Mouse (Mus musculus) midbrain, postnatal 0 days (tissue): ENCODE measurements around the gene Cdca4. TPM values are rescaled to one million over a fixed set of nuclear protein-coding genes. Genes with fewer than 3 reads are reported as not detected.

ENCODE experiments used
- ATAC-seq: fragments of 200-750 bp; cut with Nextera tagmentation; 2 replicates; pipeline ENCODE4 v1.8.0; 2017; ENCODE audit warnings: moderate number of reproducible peaks, mild to moderate bottlenecking, moderate TSS enrichment, moderate library complexity; ENCODE audit not compliant: low FRiP score
- DNase-seq: peaks from one replicate; pipeline ENCODE4 v3.0.0-alpha.2; 2015; ENCODE audit warnings: low spot score
- H3K27ac ChIP-seq: fragments of 300-500 bp; sonication (generic); 2 replicates; pipeline ENCODE4 v1.5.1; 2014; ENCODE audit warnings: low read depth, mild to moderate bottlenecking, low read length, mixed read lengths
- H3K27me3 ChIP-seq: fragments of 300-500 bp; sonication (generic); 2 replicates; pipeline ENCODE4 v1.6.1; 2014; ENCODE audit warnings: low read length, control low read depth, mixed read lengths; ENCODE audit not compliant: insufficient read depth
- H3K36me3 ChIP-seq: fragments of 300-500 bp; sonication (generic); 2 replicates; pipeline ENCODE4 v1.6.1; 2014; ENCODE audit warnings: low read length, control low read depth, mixed read lengths; ENCODE audit not compliant: insufficient read depth
- H3K4me1 ChIP-seq: fragments of 300-500 bp; sonication (generic); 2 replicates; pipeline ENCODE4 v1.6.1; 2014; ENCODE audit warnings: mild to moderate bottlenecking, control low read depth, antibody characterized with exemption, low read length, mixed read lengths; ENCODE audit not compliant: insufficient read depth
- H3K4me2 ChIP-seq: fragments of 300-500 bp; sonication (generic); 2 replicates; pipeline ENCODE4 v1.6.1; 2014; ENCODE audit warnings: low read depth, mild to moderate bottlenecking, low read length, mixed read lengths; ENCODE audit not compliant: poor library complexity, severe bottlenecking
- H3K4me3 ChIP-seq: fragments of 300-500 bp; sonication (generic); 2 replicates; pipeline ENCODE4 v1.5.1; 2014; ENCODE audit warnings: low read depth, mild to moderate bottlenecking, low read length, moderate library complexity
- H3K9ac ChIP-seq: fragments of 300-500 bp; sonication (generic); replicated peaks from 2 replicates; pipeline ENCODE4 v1.6.1; 2014; ENCODE audit warnings: mild to moderate bottlenecking, low read length, moderate library complexity, mixed read lengths; ENCODE audit not compliant: poor library complexity, severe bottlenecking
- H3K9me3 ChIP-seq: fragments of 300-500 bp; sonication (generic); 2 replicates; pipeline ENCODE4 v1.6.1; 2016; ENCODE audit warnings: low read length, control low read depth
- CTCF ChIP-seq: IDR thresholded peaks from 2 replicates; pipeline ENCODE4 v1.5.1; 2016; ENCODE audit warnings: antibody characterized with exemption, mild to moderate bottlenecking
- WGBS: fragments of 180-500 bp; shearing (Covaris S2); extraction: QIAGEN DNeasy Blood & Tissue Kit; methylation state at CpG from one replicate; pipeline ENCODE4 v1.1.7; 2014; 5-methylcytosine and 5-hydroxymethylcytosine counted together
- polyA plus RNA-seq: library from polyadenylated mRNA; unstranded; fragments of >200 nt; fragmentation: Nextera tagmentation; extraction: Ambion mirVana; gene quantifications from 2 replicates; pipeline ENCODE4 v1.2.1, GENCODE M21; 2015
- total RNA-seq: library from RNA; depleted of rRNA; stranded (reverse); fragments of >200 nt; gene quantifications from 2 replicates; pipeline ENCODE4 v1.2.3, GENCODE M21; 2014

Cdca4 gene
- total and polyA plus RNA-seq, 2 experiments from 2014 or later = 19.8 to 22.0 TPM

DNA sequence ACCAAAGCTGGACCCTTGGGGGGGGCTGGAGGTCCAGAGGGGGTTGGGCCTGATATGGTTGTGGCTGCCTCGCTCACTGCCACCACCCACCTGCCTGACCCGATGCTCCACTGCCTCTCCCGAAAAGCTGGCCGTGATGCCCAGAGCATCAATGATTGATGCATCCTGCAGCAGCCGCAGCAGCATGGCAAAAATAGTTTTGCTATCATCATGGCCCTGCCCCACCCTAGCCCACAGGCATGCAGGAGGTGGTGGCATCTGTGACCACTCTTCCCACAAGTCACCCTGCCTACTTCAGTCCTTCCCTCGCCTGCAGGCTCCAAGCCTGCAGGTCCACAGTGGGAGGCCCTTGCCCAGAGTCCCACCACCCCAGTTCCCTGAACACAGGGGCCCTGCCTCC is 23.2 kb downstream of the Cdca4 start:
- H3K9me3 ChIP-seq = no peaks in the 10 kb centered on the region

GRCm38 (mm10) chr12:112804046-112804445 is 25.2 kb downstream of the Cdca4 start:
- Histone ChIP-seq H3K9me3 (no peaks in the 10 kb centered on the region), H3K4me1 (peaks cover 12% of the 10 kb centered on the region; the same call in 1 of the 2 replicates), H3K9ac (no peak overlapping the region), H3K27ac (no peak overlapping the region), H3K27me3 (peaks cover 7% of the 10 kb centered on the region; the same call in 1 of the 2 replicates), H3K36me3 (no peaks in the 10 kb centered on the region), H3K4me3 (no peak overlapping the region), H3K4me2 (no peak overlapping the region)
- WGBS = 41% methylated on average over 13 of the region's 13 CpGs
- TF ChIP-seq CTCF = no peak
- ATAC-seq (no peak), DNase-seq (no peak)

More for the DNA sequence above, 23.2 kb downstream of the Cdca4 start:
- WGBS = 75% methylated on average over 6 of the region's 6 CpGs
- peaks cover 16% of the 10 kb centered on the region; the same call in 1 of the 2 replicates for H3K4me1 ChIP-seq
- no peak for DNase-seq
- H3K9ac ChIP-seq = no peak overlapping the region
- no peak for ATAC-seq
- peaks cover 2% of the 10 kb centered on the region; the same call in 1 of the 2 replicates for H3K36me3 ChIP-seq
- no peak overlapping the region for H3K27ac ChIP-seq
- no peak for TF ChIP-seq CTCF
- no peak overlapping the region for H3K4me2 ChIP-seq
- 0 out of 2 replicates have a peak, but pooled peaks cover 3% of the 10 kb centered on the region for H3K27me3 ChIP-seq
- no peak overlapping the region for H3K4me3 ChIP-seq

- Histone ChIP-seq H3K36me3 (no peaks in the 10 kb centered on the region), H3K27ac (no peak overlapping the region), H3K27me3 (peaks cover 7% of the 10 kb centered on the region; the same call in 1 of the 2 replicates), H3K4me3 (peak overlapping the region; percentile 48), H3K9ac (no peak overlapping the region), H3K4me1 (peaks cover 7% of the 10 kb centered on the region; the same call in 1 of the 2 replicates), H3K4me2 (peak overlapping the region; percentile 98), H3K9me3 (no peaks in the 10 kb centered on the region)
- TF ChIP-seq CTCF = no peak
- 16% methylated on average over 3 of the region's 3 CpGs for WGBS
- DNase-seq (no peak), ATAC-seq (no peak)
Measured at GRCm38 (mm10) chr12:112802917-112803316, 26.3 kb downstream of the Cdca4 start.

DNA sequence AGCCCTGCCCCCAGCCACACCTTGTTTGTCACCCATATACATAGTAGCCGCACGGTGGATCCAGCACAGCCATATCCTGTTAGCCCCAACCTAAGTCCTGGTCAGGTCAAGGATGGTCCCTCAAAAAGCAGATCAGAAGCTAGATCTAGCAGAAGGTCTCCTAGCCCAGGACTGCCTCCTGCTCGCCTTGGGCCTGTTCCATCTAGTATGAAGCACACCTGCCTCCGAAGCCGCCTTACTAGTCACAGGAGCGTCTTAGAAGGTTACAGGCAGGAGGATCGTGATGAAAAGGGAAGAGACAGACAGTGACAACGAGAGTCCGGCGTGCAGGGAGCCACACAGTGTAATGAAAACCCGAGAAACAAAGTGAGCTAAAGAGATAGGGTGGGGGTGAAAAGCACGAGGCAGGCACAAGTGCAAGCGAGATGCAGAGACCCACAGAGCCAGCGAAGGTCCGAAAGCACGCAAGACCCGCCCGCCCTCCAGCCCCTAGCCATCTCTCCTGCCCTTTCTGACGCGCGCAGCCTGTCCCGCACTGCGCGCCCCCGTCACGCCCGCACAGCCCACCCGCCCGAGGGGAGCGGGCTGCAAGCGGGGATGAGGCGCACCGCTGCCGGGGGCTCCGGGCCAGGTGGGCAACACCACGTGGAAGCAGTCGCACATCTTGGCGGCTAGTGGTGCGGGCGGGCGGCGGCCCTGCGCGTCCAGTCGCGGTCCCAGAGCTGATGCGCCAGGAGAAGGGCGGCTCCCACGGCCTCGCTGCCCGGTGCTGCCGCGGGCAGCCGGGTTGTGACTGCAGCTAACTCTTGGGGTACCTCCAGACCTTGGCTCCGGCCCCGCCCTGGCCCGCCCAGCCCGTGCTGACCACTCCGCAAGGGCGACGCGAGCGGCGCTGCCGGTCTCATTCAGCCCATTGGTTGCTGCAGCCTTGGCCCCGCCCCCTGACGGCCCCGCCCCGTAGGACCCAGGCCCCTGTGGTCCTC is 27.1 kb downstream of the Cdca4 start, which contains the start of gene Ahnak2:
Gene Ahnak2 (minus strand): TSS at position 794 of the 983 bp plus-strand sequence.
- DNase-seq = peak; percentile 52
- WGBS = 5% methylated on average over 46 of the region's 69 CpGs
- Histone ChIP-seq H3K9ac (peak within 1 kb of the TSS; percentile 63), H3K36me3 (no peaks in the 10 kb centered on the region), H3K27me3 (peaks cover 7% of the 10 kb centered on the region; the same call in 1 of the 2 replicates), H3K9me3 (no peaks in the 10 kb centered on the region), H3K4me3 (peak within 1 kb of the TSS; percentile 48), H3K4me2 (peak within 1 kb of the TSS; percentile 98), H3K27ac (no peak within 1 kb of the TSS), H3K4me1 (peaks cover 5% of the 10 kb centered on the region; the same call in 1 of the 2 replicates)
- no peak for TF ChIP-seq CTCF
- peak; percentile 50 for ATAC-seq

DNA sequence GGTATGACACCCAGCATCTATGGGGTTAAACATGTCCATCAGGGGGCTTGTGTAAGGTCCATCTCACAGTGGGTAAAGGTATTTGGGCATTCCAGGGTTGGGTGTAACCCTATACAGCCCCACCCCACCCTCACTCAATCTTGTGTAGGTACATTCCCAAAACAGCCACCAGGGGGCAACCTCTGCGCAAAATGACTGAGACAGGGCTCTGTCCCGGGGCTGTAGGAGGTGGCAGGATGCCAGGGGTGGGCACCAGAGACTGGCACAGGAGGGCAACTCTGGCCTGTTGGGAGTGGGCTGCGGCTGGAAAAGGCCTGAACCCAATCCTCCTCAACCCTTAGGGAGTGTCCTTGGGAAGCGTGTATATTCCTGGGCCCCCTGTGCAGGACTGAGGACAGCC is 28.7 kb downstream of the Cdca4 start:
- H3K27me3 ChIP-seq = peaks cover 7% of the 10 kb centered on the region; the same call in 1 of the 2 replicates
- peak; percentile 79 for TF ChIP-seq CTCF
- H3K9ac ChIP-seq = no peak overlapping the region
- 8% methylated on average over 4 of the region's 4 CpGs for WGBS
- peaks cover 5% of the 10 kb centered on the region; the same call in 1 of the 2 replicates for H3K4me1 ChIP-seq
- H3K27ac ChIP-seq = no peak overlapping the region
- H3K9me3 ChIP-seq = no peaks in the 10 kb centered on the region
- no peak for ATAC-seq
- no peaks in the 10 kb centered on the region for H3K36me3 ChIP-seq
- no peak overlapping the region for H3K4me3 ChIP-seq
- H3K4me2 ChIP-seq = no peak overlapping the region
- DNase-seq = peak; percentile 45
